Mouse (Mus musculus) heart, adult 8-10 months (tissue): Measurements from ENCODE around the gene Gys2. TPM values are rescaled to one million over a fixed set of nuclear protein-coding genes. Genes with fewer than 3 reads are reported as not detected.

ENCODE experiments used
- DNase-seq: peaks from one replicate; pipeline ENCODE4 v3.0.0; 2022; ENCODE audit warnings: low spot score
- total RNA-seq, 4 experiments: library from RNA; stranded (reverse); gene quantifications; 2 replicates each; pipeline ENCODE4 v1.2.4; 2022

The Gys2 gene
- total RNA-seq, 4 experiments from 2014 or later = not detected

- no peak for DNase-seq
These were observed 14.9 kb downstream of the Gys2 start for GRCm38 (mm10) chr6:142458010-142458409.

GRCm38 (mm10) chr6:142455314-142455996 is 17.5 kb downstream of the Gys2 start:
- DNase-seq = no peak

GRCm38 (mm10) chr6:142453311-142453710 is 19.6 kb downstream of the Gys2 start:
- no peak for DNase-seq

- no peak for DNase-seq
These were observed 21.5 kb downstream of the Gys2 start for GRCm38 (mm10) chr6:142451381-142451780.

GRCm38 (mm10) chr6:142429072-142429471 is 43.8 kb downstream of the Gys2 start:
- DNase-seq = no peak

GRCm38 (mm10) chr6:142424976-142425375 is 47.9 kb downstream of the Gys2 start:
- no peak for DNase-seq

GRCm38 (mm10) chr6:142414597-142414996 is 58.3 kb downstream of the Gys2 start:
- no peak for DNase-seq

- DNase-seq = no peak
These were observed 59.1 kb downstream of the Gys2 start for GRCm38 (mm10) chr6:142413845-142414244.

GRCm38 (mm10) chr6:142412906-142413491 is 59.9 kb downstream of the Gys2 start, which contains the start of gene Spx:
Spx (plus strand) TSS chr6:142413441.
- no peak for DNase-seq

GRCm38 (mm10) chr6:142411140-142411539 is 61.8 kb downstream of the Gys2 start:
- no peak for DNase-seq

GRCm38 (mm10) chr6:142395756-142396155 is 77.2 kb downstream of the Gys2 start:
- DNase-seq = no peak

- DNase-seq = no peak
These were observed 78.2 kb downstream of the Gys2 start for GRCm38 (mm10) chr6:142394669-142395068.

- no peak for DNase-seq
These were observed 80.6 kb downstream of the Gys2 start for GRCm38 (mm10) chr6:142392312-142392711.

- no peak for DNase-seq
These were observed 83.8 kb downstream of the Gys2 start for GRCm38 (mm10) chr6:142389101-142389500.

GRCm38 (mm10) chr6:142387755-142388271 is 85.1 kb downstream of the Gys2 start:
- DNase-seq = no peak

- peak; percentile 98 for DNase-seq
These were observed 85.7 kb downstream of the Gys2 start, which contains the start of the genes Recql and Golt1b for GRCm38 (mm10) chr6:142387011-142387754. Recql (minus strand) TSS chr6:142387087. Golt1b (plus strand) TSS chr6:142387221.

GRCm38 (mm10) chr6:142386285-142387010 is 86.5 kb downstream of the Gys2 start:
- DNase-seq = no peak

- DNase-seq = no peak
These were observed 88.4 kb downstream of the Gys2 start for GRCm38 (mm10) chr6:142384521-142384920.

GRCm38 (mm10) chr6:142381615-142382014 is 91.3 kb downstream of the Gys2 start:
- no peak for DNase-seq

GRCm38 (mm10) chr6:142379961-142380360 is 92.9 kb downstream of the Gys2 start:
- no peak for DNase-seq

GRCm38 (mm10) chr6:142378576-142379330 is 94.2 kb downstream of the Gys2 start:
- DNase-seq = no peak
